Mouse (Mus musculus) mouse trophoblast stem cell (cell line): ENCODE measurements around the gene Casp8.
"Not testable (repeated sequence)": the region's sequence is repeated elsewhere in the genome, so short reads cannot be mapped to it uniquely, and the experiment has no call there.

Experiments
- in situ Hi-C, 2 experiments: fragments of 300-500 bp; cut with MseI, MboI; formaldehyde crosslinking; loops; 2 replicates in 1 of 2; 3 replicates in 1 of 2; pipeline ENCODE4 v1.15.1; 2025

Gene Casp8

DNA sequence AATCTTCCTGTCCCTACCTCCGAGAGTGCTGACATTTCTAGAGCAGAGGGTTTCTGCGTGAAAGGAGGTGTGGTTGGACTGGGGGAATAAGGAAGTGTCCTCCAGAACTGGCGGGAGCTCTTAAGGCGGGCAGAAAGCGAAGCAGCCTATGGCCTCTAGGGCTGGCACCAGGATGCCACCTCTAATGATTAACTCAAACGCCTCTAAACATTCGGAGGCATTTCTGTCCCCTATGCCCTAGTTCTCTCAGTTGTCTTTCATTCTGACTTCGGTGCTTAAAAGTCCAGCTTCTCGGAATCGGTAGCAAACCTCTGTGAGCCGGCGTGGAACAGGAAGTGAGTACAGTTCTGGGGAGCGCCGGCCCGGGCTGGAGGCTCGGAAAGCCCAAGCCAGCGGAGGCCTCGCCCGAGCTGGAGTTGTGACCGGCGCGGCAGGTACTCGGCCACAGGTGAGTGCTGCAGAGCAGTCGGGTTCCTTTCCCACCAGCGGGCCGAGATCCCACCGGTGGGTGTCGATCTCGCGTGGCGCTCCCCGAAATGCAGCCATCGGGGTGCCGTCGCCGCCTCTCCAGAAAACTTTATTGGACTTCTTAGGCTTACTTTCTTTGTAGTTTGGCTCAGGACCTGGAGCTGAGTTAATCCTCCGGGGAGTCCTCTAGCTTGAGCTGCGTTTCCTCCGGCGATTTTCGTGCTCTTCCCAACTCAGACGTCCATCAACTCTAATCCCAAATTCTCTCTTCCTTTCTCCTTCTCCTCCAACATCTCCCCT is at the start of gene Casp8:
TSS of gene Casp8 (plus strand) at position 84 of the 768 bp plus-strand sequence.
- in situ Hi-C loops: no loop called here

DNA sequence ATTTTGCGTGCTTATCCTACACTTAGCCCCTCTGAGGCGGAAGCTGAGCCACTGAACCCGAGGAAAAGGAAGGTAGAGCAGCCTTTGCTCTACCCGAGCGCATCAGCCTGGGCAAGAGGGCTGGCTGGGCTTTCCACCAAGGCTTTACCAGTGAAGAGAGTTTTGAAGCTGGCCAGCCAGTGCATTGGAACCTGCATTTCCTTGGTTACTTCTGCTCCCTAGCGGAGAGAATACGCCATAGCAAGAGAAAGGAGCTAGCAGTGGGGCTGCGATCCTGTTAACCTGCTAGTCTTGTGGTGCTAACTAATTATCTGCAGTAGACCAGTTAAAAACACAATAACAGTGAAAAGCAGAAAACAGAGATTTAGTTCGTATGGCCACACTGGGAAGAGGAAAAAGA is 48.3 kb upstream of the Casp8 start:
- in situ Hi-C loops: no loop called here

DNA sequence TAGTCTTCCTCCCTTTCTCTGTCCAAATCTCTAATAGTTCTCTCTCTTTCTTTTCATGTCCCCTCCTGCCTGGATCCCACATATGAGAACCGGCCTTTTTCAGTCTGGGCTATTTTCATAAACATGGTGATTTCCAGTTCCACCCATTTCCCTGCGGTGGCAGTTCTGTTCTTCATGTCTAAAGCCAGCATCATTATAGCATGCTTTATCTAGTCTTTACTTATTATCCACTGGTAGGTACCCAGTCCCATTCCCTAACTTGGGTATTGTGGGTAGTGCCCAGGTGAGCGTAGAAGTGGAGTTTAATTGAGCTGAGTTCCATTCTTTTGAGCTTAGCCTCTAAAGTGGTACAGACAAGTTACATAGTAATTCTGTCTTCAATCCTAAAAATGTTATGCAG is 35.7 kb upstream of the Casp8 start:
- in situ Hi-C loops: no loop called here

DNA sequence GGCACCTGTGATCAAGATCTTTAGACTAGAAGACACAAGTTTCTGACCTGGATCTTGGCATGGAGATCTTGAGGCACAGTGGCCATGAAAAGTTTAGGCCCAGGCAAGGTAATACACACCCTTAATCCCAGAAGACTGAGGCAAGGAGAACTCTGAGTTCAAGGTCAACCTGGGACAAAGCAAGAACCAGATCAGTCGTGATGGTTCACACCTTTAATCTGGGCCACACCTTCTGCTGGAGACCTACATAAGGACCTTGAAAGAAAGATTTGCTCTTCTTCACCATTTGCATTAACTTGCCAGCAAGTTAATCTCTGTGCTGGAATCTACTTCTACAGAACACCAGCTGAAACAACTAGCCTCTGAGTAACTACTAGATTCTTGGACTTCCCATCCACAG is 34.6 kb upstream of the Casp8 start:
- in situ Hi-C loops: no loop called here

DNA sequence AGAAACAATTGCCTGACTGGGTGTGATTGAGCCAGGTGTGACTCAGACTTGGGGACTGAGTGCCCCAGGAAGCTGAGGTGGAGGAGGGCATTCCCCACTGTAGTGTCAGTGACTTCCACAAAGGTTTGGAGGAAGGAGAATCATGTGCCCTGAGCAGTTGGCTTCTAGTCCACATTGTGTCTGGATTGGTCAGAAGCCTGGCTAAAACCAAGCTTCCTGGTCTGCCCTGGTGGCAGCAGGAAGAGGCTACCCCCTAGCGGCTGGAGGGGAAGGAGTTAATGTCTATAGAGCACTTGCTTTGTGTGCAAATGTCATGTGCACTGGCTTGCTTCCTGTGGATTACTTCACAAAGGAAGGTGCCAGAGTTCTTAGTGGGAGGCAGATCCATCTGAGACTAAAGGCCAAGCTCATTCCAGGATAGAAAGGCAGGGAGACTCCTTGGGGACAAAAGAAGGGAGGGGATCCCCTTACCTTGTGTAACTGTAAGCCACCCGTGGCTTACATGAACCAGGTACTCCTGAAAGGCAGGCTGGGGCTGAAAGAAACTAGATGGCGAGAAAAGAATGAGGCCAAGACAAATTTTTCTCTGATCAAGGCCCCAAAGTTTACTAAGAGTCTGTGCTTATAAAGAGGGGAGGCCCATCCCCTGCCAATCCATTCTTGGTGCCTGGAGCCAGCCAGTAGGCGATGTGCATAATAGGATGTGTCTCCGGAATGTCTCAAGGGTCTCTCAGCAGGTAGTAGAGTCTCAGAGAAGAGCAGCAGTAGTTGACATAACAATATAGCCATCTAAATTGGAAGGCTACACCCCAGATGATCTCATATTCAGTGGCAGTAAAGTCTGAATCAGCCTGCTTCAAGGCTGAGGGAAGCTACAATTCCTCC is 33.5 kb upstream of the Casp8 start:
- in situ Hi-C loops: not testable (repeated sequence)

DNA sequence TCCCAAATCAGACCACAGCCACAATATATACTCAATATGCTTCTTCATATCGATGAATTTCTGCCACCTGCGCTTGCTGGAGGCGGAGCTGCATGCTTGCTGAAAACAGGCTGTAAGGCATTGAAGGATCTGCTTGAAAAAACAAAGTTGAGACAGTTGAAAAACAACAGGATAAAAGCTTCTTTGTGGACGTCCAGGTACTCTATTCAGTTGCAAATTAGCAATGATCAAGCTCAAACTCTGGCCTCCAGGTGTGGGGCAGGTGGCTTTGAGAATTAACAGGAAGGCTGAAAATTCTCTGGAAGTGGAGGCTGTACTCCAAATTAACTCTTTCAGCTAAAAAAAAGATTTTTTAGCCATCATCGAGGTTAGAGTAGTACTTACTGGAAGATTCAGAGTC is 32.6 kb upstream of the Casp8 start:
- in situ Hi-C loops: no loop called here

DNA sequence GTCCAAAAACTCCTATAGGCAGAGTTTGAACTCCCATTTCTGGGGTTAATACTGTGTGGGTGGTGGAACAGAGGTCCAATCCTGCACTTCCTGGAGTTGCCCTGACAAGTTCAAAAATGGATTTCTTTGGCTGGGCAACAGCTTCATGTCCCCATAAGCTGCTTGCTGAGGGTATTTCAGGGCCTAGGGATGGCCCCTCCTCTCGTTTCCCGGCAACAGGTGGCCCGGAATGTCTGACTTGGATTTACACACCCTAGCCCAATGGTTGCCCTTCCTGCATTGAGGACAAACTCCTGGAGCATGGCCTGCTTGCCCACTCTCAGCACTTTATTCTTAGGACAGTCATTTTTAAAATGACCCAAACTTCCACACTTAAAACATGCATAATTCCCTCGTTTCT is 28.7 kb upstream of the Casp8 start:
- in situ Hi-C loops: not testable (repeated sequence)

DNA sequence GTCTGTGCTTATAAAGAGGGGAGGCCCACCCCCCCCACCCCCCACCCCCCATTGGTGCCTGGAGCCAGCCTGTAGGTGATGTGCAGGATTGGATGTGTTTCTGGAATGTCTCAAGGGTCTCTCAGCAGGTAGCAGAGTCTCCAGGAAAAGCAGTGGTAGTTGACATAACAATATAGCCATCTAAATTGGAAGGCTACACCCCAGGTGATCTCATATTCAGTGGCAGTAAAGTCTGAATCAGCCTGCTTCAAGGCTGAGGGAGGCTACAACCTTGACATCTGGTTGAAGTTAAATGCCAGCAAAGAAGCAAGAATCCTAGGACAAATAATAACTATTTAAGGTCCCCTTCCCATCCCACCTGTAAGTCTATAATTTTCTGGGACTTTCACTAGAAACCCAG is 26.0 kb upstream of the Casp8 start:
- in situ Hi-C loops: no loop called here

DNA sequence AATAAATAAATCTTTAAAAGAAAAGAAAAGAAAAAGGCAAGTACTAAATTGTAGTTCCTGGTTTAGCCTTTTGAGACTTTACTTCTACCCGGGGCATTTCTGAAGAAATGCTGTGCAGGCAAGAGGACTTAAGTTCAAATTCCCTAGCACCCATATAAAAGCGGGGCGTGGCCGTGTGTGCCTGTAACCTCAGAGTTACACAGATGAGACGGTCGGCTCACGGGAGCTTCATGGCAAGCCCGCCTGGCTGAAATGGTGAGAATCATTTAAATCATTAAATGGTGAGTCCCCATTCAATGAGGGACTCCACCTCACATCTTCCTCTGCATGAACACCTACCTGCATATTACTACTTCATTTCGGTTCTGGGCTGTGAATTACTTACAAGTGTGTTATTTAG is 25.5 kb upstream of the Casp8 start:
- in situ Hi-C loops: loop anchor here in 1 of 2 experiments (5.0 kb wide), 1 partner anchor 133 kb away; no protein-coding TSS in a partner anchor

DNA sequence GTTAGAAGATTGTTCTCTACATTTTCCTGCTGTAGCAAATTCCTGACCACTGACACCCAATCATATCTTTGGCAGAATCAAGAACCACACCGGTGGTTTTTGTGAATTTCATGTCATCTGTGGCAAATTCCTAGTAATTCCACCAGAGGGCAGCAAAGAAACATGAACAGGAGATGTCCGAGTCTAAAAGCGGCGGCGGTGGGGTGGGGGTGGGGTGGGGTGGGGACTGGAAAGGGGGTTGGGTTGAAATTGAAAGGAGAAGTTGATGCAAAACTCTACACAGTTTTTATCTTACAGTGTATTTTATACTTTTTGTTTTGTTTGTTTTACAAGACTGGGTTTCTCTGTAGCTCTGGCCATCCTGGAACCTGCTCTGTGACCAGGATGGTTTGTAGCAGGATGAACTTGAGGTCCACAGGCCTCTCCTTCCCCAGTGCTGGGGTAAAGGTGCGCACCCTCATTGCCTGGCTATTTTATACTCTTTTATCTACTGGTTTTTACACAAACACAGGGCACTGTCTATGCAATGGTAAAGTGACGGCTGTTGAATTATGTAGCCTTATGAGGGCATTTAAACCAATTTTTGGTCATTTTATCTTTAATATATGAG is 25.0 kb upstream of the Casp8 start:
- in situ Hi-C loops: loop anchor here in 1 of 2 experiments (5.0 kb wide), 1 partner anchor 132 kb away; no protein-coding TSS in a partner anchor

DNA sequence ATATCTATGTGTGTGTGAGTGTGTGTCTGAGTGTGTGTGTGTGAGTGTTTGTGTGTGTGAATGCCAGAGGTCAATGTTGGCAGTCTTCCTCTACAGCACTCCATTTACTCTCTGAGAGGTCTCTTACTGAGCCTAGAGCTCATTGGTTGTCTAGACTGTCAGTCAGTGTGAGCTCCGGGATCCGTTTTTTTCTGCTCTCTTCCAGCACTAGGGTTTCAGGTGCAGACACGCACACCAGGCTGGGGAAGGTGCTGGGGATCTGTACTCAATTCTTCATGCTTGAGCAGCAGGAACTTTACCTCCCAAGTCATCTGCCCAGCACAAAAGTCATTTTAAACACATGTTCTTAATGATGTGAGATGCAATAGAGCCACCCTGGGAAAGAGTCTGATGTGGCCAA is 23.1 kb upstream of the Casp8 start:
- in situ Hi-C loops: loop anchor here in 1 of 2 experiments (5.0 kb wide), 1 partner anchor 130 kb away; no protein-coding TSS in a partner anchor

DNA sequence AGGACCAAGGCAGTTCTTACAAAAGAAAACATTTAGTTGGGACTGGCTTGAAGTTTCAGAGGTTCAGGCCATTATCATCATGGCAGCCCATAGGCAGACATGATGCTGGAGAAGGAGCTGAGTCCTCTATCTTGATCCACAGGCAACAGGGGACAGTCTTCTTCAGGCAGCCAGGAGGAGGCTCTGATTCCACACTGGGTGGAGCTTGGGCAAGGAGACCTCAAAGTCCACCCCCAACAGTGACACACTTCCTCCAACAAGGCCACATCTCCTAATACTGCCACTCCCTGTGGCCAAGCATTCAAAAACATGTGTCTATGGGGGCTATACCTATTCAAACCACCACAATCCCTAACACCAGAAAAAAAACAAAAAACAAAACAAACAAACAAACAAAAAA is 21.9 kb upstream of the Casp8 start:
- in situ Hi-C loops: loop anchor here in 1 of 2 experiments (5.0 kb wide), 1 partner anchor 129 kb away; no protein-coding TSS in a partner anchor

DNA sequence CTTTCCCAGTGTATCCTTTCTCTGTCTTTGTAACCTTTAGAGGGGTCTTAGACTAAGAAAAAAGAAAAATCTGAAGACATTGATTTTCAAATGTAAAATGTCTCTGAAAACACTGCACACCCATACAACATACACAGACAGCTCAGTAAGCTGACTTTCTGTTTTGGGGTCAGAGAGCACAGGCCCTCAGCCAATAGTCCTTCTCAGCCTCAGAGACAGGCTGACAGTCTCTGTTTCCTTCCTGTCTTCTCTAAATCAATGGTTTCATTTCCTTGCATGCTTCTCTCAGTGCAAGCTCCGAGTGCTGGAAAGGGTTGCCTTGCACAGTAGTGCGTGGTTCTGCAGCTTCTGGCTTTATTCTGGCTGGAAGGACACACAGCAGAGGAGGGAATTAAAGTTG is 21.3 kb upstream of the Casp8 start:
- in situ Hi-C loops: loop anchor here in 1 of 2 experiments (5.0 kb wide), 1 partner anchor 128 kb away; no protein-coding TSS in a partner anchor

DNA sequence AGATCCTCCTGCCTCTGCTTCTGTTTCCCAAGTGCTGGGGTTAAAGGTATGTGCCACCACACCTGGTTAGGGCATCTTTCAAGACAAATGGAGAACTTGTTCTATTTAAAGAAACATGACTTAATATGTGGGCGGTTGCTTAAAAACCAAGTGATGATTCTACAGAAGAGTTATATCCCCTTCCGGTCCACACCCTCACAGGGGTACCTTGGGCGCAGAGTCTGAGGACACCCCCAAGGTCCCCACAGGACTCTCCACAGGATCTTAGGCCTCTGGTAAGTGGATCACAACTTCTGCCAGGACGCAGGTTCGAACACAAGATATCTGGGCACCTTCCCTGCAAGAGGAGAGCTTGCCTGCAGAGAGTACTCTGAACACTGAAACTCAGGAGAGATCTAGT is 19.8 kb upstream of the Casp8 start:
- in situ Hi-C loops: no loop called here

DNA sequence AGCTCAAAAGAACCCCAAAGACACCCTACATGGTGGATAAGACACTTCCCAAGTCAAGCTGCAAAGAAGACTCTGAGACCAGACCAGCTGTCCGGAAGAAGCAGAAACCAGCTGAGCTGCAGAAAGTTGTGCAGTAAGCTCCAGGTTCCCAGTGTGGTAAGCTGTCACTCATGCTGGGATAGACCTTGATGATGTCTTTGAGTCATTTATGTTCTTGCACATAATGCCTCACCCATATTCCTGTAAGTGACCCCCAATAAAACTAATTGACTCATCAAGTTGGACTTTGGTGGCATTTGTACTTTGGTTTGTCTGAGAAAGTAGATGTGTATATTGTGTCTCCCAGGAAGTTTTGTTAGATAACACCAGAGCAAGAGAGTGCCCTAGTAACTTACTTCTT is 17.6 kb upstream of the Casp8 start:
- in situ Hi-C loops: no loop called here

DNA sequence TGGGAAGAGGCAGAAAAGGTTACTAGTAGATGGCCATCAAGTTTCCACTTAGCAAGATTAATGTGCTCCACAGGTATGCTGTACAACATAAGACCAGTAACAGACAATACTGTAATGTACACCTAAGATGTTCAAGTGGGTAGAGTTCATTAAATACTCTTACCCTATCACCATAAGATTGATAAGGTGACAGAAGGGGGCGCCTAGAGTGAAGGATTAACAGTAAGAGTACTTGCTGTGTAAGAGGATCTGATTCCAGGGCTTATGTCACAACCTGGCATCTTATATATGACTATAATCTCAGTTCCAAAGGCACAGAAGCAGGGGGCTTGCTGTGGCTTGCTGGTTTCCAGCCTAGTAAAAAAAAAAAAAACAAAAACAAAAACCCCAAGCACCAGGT is 16.9 kb upstream of the Casp8 start:
- in situ Hi-C loops: no loop called here

DNA sequence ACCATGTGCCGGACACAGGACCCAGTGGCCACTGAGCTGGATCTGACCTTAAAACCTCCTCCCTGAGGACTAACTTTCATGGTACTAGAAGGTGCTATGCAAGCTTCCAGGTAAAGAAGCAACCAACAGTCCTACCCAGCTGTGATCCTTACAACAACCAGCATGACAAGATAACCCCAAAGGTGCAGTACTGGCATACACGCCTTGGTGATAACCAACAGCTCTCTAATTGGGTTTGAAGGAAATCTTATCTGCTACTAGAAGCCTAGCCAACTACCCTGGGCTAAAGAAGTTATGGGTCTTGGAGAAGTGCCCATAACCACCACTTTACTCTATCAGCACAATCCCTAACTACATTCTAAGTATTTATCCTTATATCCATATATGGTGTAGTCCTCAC is 8.9 kb upstream of the Casp8 start:
- in situ Hi-C loops: loop anchor here in 1 of 2 experiments (10.0 kb wide), 1 partner anchor 119 kb away; no protein-coding TSS in a partner anchor

DNA sequence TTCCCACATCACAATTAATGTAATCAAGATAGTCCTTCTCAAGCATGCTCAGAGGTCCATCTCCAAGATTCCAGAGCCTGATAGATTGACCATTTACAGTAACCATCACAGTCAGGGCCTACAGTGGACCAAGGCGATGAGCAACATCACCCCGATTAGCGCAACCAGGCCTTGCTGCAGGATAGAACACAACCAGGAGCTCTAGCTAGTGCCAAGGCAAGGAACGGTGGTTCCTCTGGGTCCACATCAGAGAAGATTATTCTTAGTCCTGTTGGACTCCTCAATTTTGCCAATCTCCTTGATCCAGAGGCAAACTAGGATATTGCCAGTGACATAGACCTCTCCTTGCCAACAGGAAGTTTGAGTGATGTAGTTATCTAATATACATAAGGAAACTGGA is 6.8 kb upstream of the Casp8 start:
- in situ Hi-C loops: loop anchor here in 1 of 2 experiments (10.0 kb wide), 1 partner anchor 116 kb away; no protein-coding TSS in a partner anchor

DNA sequence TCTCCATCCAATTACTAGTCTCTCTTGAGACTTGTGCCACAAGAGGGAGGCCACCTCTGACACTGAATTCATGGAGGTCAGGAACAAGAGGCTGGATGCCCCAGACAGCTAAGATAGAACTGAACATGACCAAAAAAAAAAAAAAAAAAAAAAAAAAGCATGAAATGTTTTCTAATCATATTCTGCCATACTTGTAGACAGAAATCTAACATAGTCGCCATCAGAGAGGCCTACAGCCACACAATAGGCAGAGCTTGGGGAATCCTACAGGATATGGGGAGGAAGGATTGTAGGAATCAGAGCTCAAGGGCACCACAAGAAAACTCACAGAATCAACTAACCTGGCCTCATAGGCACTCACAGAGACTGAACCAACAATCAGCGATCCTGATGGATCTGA is 469 bp upstream of the Casp8 start:
- in situ Hi-C loops: no loop called here

DNA sequence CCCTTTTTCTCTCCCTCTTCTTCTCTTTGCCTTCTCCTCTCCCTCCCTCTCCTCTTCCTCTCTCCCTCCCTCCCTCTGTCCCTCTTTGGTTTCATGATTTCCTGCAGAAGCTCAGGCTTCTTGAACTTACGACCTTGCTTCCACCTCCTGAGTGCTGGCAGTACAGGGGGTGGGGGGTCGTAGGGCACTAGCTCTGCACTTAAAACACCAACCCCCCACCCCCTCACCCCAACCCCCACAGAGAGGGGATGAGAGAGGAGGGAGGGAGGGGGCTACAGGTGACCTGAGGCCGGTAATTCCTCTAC is 837 bp downstream of the Casp8 start:
- in situ Hi-C loops: no loop called here

DNA sequence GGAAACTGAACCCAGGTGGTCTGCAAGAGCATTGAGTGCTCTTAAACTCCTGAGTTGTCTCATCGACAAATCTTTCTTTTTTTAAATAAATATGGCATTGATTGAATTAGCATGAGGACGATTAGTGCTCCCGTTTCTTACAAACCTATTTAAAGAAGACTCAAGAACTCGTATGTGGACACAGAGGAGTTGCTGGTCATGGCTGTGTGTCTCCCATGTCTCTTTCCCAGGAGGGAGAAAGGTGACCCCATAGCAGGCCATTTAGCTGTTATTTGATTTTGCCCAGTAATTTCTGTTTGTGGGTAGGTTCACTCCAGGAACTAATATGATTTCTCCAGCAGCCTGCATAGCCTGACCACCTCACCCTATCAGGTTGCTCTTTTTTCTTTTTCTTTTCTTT is 1.7 kb downstream of the Casp8 start:
- in situ Hi-C loops: no loop called here

DNA sequence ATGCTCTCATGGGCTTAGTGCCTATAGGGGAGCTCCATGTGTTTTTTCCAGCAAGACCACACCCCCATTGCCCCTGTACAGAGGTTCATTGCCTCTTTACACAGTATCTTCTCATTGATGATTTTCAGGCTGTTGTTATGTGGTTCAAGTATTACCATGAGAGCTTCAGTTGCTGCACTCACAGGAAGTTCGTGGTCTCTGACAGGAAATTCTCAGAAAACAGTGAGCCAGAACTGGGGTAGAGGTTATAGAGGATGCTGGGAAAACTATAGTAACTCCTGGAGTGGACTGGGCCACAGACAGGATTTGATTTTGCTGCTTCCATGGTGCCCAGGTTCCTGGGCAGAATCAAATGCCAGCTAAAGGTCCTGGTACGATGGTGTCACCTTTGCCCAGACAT is 2.2 kb downstream of the Casp8 start:
- in situ Hi-C loops: no loop called here
